Mouse (Mus musculus) MEL (cell line): ENCODE measurements at regions not wholly inside any gene's neighbourhood (a gene's known extent, or its start where the extent isn't known, plus 50 kb on each side); places are given as distances from the start of the nearest gene placed in this dataset.

Experiments
- CTCF ChIP-seq, 3 experiments: IDR thresholded peaks in 2 of 3; conservative IDR thresholded peaks in 1 of 3; 2 replicates each; pipeline ENCODE4 v1.5.1; 2011 to 2012; ENCODE audit warnings: low read length in 3 of 3, low read depth in 2 of 3, mild to moderate bottlenecking in 2 of 3, improper control_type of control experiment in 1 of 3, inconsistent platforms in 1 of 3, mixed read lengths in 1 of 3, moderate library complexity in 1 of 3; ENCODE audit not compliant: control insufficient read depth in 1 of 3, insufficient read depth in 1 of 3, poor library complexity in 1 of 3, severe bottlenecking in 1 of 3
- E2F4 ChIP-seq: IDR thresholded peaks from 2 replicates; pipeline ENCODE4 v1.6.1; 2011; ENCODE audit warnings: low read depth, low read length, improper control_type of control experiment, borderline replicate concordance
- EP300 ChIP-seq, 2 experiments: IDR thresholded peaks; 2 replicates each; pipeline ENCODE4 v1.6.1; 2011; ENCODE audit warnings: improper control_type of control experiment in 2 of 2, low read length in 2 of 2, low read depth in 1 of 2, mild to moderate bottlenecking in 1 of 2
- GABPA ChIP-seq: IDR thresholded peaks from 2 replicates; pipeline ENCODE4 v1.6.1; 2012; ENCODE audit warnings: low read depth, mild to moderate bottlenecking, inconsistent platforms, low read length, improper control_type of control experiment, moderate library complexity
- GATA1 ChIP-seq: IDR thresholded peaks from 2 replicates; pipeline ENCODE4 v1.6.1; 2011; ENCODE audit warnings: low read depth, low read length, improper control_type of control experiment
- KAT2A ChIP-seq: conservative IDR thresholded peaks from 2 replicates; pipeline ENCODE4 v1.6.1; 2012; ENCODE audit warnings: low read depth, low read length, improper control_type of control experiment, inconsistent platforms
- MEF2A ChIP-seq: IDR thresholded peaks from 2 replicates; pipeline ENCODE4 v1.6.1; 2014; ENCODE audit warnings: low read depth, mild to moderate bottlenecking, inconsistent platforms, low read length, improper control_type of control experiment; ENCODE audit not compliant: poor library complexity, insufficient replicate concordance, severe bottlenecking; ENCODE audit errors: extremely low read depth
- MXI1 ChIP-seq: IDR thresholded peaks from 2 replicates; pipeline ENCODE4 v1.6.1; 2011; ENCODE audit warnings: mild to moderate bottlenecking, low read depth, low read length, improper control_type of control experiment
- NELFE ChIP-seq: IDR thresholded peaks from 2 replicates; pipeline ENCODE4 v1.6.1; 2011; ENCODE audit warnings: low read depth, low read length, improper control_type of control experiment
- POLR2A ChIP-seq, 2 experiments: IDR thresholded peaks; 2 replicates each; pipeline ENCODE4 v1.6.1; 2011 to 2012; ENCODE audit warnings: low read length in 2 of 2, mild to moderate bottlenecking in 2 of 2, control low read depth in 1 of 2, improper control_type of control experiment in 1 of 2, low read depth in 1 of 2, moderate library complexity in 1 of 2; ENCODE audit not compliant: control insufficient read depth in 1 of 2, insufficient read depth in 1 of 2, poor library complexity in 1 of 2
- SIN3A ChIP-seq: IDR thresholded peaks from 2 replicates; pipeline ENCODE4 v1.6.1; 2012; ENCODE audit warnings: low read length, improper control_type of control experiment, inconsistent platforms
- TAL1 ChIP-seq: IDR thresholded peaks from 2 replicates; pipeline ENCODE4 v1.6.1; 2012; ENCODE audit warnings: mild to moderate bottlenecking, inconsistent platforms, low read length, moderate library complexity, mixed read lengths
- TCF12 ChIP-seq: IDR thresholded peaks from 2 replicates; pipeline ENCODE4 v1.6.1; 2014; ENCODE audit warnings: low read depth, mild to moderate bottlenecking, inconsistent platforms, low read length, improper control_type of control experiment, moderate library complexity
- ZC3H11A ChIP-seq: IDR thresholded peaks from 2 replicates; pipeline ENCODE4 v1.6.1; 2012; ENCODE audit warnings: low read depth, mild to moderate bottlenecking, inconsistent platforms, low read length, improper control_type of control experiment

- TF ChIP-seq CTCF (IDR thresholded peaks at IDR 0.05 in 2 of 3, conservative IDR thresholded peaks at IDR 0.05 in 1 of 3; ENCODE audit: control insufficient read depth in 1 of 3, insufficient read depth in 1 of 3, low read depth in 2 of 3, low read length in 3 of 3, poor library complexity in 1 of 3, severe bottlenecking in 1 of 3) (no peak), GABPA (no peak), ZC3H11A (no peak), POLR2A (IDR thresholded peaks at IDR 0.05; ENCODE audit: control insufficient read depth in 1 of 2, insufficient read depth in 1 of 2, low read depth in 1 of 2, low read length in 2 of 2, poor library complexity in 1 of 2) (no peak), EP300 (IDR thresholded peaks at IDR 0.05; ENCODE audit: low read depth in 1 of 2, low read length in 2 of 2) (no peak), SIN3A (no peak), MEF2A (no peak), TAL1 (no peak), E2F4 (no peak), KAT2A (no peak), GATA1 (no peak), NELFE (no peak), TCF12 (no peak), MXI1 (no peak)
Measured at GRCm38 (mm10) chr17:85928543-85928942, 216.4 kb downstream of the Srbd1 start.
